Comparison of ENCODE assay signal across 26 mouse cellular contexts in the genomic region with DNA sequence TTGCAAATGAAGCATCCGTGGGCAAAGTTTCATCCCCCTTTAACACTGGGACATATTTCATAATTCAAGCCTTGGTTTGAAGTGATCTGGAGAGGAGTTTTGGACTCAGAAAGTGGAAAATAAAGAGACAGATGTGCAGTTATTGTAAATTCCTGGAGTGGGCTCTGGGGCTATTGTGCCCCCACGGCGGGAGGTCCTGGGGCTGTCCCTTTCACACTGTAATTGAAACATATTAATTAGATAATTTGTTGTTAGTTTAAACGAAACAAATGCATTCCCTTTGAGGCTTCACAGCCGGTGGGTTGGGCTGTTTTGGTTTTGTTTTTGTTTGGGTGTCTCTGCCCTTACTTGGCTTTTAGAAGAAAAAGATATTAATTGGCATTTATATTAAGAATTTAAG. TPM values are rescaled to one million over a fixed set of nuclear protein-coding genes. Genes with fewer than 3 reads are reported as not detected.
A peak's percentile ranks its signal among the peaks of the same experiment; 100 is the strongest.
DNase-seq lines count a peak whose midpoint lies in the region; ATAC-seq lines count a peak whose summit lies in the region.
"Had no signal": no experiment of that assay in that cellular context is flagged by ENCODE, and none has a peak within 500 bp of the region (broad histone marks: within the 10 kb centered on the region; RNA-seq: fewer than 3 reads in every experiment).

No protein-coding gene starts in this region.

- H3K4me3 ChIP-seq in hindbrain, embryonic 11.5 days (ENCODE audit: low read depth, low read length) = no peak overlapping the region
- H3K4me3 ChIP-seq in hindbrain, embryonic 14.5 days (replicated peaks; ENCODE audit: low read length) = no peak overlapping the region
- H3K4me3 ChIP-seq in midbrain, embryonic 12.5 days = no peak overlapping the region
- no peak overlapping the region for H3K4me3 ChIP-seq in neural tube, embryonic 15.5 days (replicated peaks)
- H3K4me3 ChIP-seq: embryonic facial prominence, embryonic 15.5 days had no signal

- H3K9me3 ChIP-seq in hindbrain, embryonic 11.5 days (ENCODE audit: control insufficient read depth, low read length) = no peaks in the 10 kb centered on the region
- H3K9me3 ChIP-seq in hindbrain, embryonic 14.5 days (ENCODE audit: control insufficient read depth, low read length) = no peaks in the 10 kb centered on the region
- no peaks in the 10 kb centered on the region for H3K9me3 ChIP-seq in midbrain, embryonic 12.5 days
- H3K9me3 ChIP-seq in neural tube, embryonic 15.5 days (replicated peaks) = no peaks in the 10 kb centered on the region
- H3K9me3 ChIP-seq: embryonic facial prominence, embryonic 15.5 days; G1E had no signal

- no peak overlapping the region for H3K9ac ChIP-seq in hindbrain, embryonic 11.5 days (ENCODE audit: low read depth, low read length)
- no peak overlapping the region for H3K9ac ChIP-seq in hindbrain, embryonic 14.5 days
- no peak overlapping the region for H3K9ac ChIP-seq in midbrain, embryonic 12.5 days (replicated peaks)
- H3K9ac ChIP-seq in neural tube, embryonic 15.5 days (replicated peaks) = no peak overlapping the region
- H3K9ac ChIP-seq: embryonic facial prominence, embryonic 15.5 days; liver, embryonic 14.5 days had no signal

- ATAC-seq in hindbrain, embryonic 11.5 days (ENCODE audit: low FRiP score) = peak; percentile 22; the same call in 1 of the 2 replicates
- no peak for ATAC-seq in hindbrain, embryonic 14.5 days (ENCODE audit: low FRiP score)
- no peak for ATAC-seq in midbrain, embryonic 12.5 days (ENCODE audit: low FRiP score, low read depth)
- no peak for ATAC-seq in neural tube, embryonic 15.5 days (ENCODE audit: low FRiP score)
- ATAC-seq in granulocyte monocyte progenitor cell, adult 5-6 weeks (replicated peaks; ENCODE audit: poor library complexity, severe bottlenecking) = no peak
- ATAC-seq: activated CD4-positive, CD25-positive, alpha-beta regulatory T cell, adult 4 months; intestine, postnatal 0 days had no signal

- H3K4me2 ChIP-seq in hindbrain, embryonic 11.5 days (replicated peaks; ENCODE audit: low read depth, low read length) = no peak overlapping the region; the same call in 1 of the 2 replicates
- no peak overlapping the region for H3K4me2 ChIP-seq in hindbrain, embryonic 14.5 days (replicated peaks)
- peak overlapping the region; percentile 16 for H3K4me2 ChIP-seq in midbrain, embryonic 12.5 days (replicated peaks)
- no peak overlapping the region for H3K4me2 ChIP-seq in neural tube, embryonic 15.5 days
- H3K4me2 ChIP-seq: embryonic facial prominence, embryonic 15.5 days had no signal

- H3K27me3 ChIP-seq in hindbrain, embryonic 11.5 days (ENCODE audit: control insufficient read depth, insufficient read depth, low read length) = peaks cover 15% of the 10 kb centered on the region
- H3K27me3 ChIP-seq in hindbrain, embryonic 14.5 days (ENCODE audit: control insufficient read depth, insufficient read depth, low read length) = peaks cover 66% of the 10 kb centered on the region
- peaks cover 32% of the 10 kb centered on the region for H3K27me3 ChIP-seq in midbrain, embryonic 12.5 days
- H3K27me3 ChIP-seq in neural tube, embryonic 15.5 days (replicated peaks) = peaks cover 53% of the 10 kb centered on the region

- H3K4me1 ChIP-seq in hindbrain, embryonic 11.5 days (replicated peaks; ENCODE audit: control insufficient read depth, insufficient read depth, low read length) = peaks cover 4% of the 10 kb centered on the region; the same call in 1 of the 2 replicates
- no peaks in the 10 kb centered on the region; the same call in 1 of the 2 replicates for H3K4me1 ChIP-seq in hindbrain, embryonic 14.5 days (replicated peaks; ENCODE audit: control insufficient read depth, insufficient read depth, low read length)
- H3K4me1 ChIP-seq in midbrain, embryonic 12.5 days = peaks cover 44% of the 10 kb centered on the region
- H3K4me1 ChIP-seq in neural tube, embryonic 15.5 days = peaks cover 8% of the 10 kb centered on the region

- H3K27ac ChIP-seq in hindbrain, embryonic 11.5 days (ENCODE audit: low read depth, low read length) = no peak overlapping the region
- no peak overlapping the region for H3K27ac ChIP-seq in hindbrain, embryonic 14.5 days
- H3K27ac ChIP-seq in midbrain, embryonic 12.5 days (replicated peaks) = peak overlapping the region; percentile 30; the same call in 1 of the 2 replicates
- H3K27ac ChIP-seq in neural tube, embryonic 15.5 days (replicated peaks) = peak overlapping the region; percentile 41; the same call in 1 of the 2 replicates
- H3K27ac ChIP-seq: embryonic facial prominence, embryonic 15.5 days; kidney, postnatal 0 days; liver, embryonic 14.5 days; macrophage had no signal

- 4% methylated on average over 5 of the region's 5 CpGs for WGBS in hindbrain, embryonic 11.5 days
- whole genome bisulfite sequencing in hindbrain, embryonic 14.5 days = 6% methylated on average over 5 of the region's 5 CpGs
- WGBS in midbrain, embryonic 12.5 days = 3% methylated on average over 5 of the region's 5 CpGs
- WGBS in neural tube, embryonic 15.5 days = 1% methylated on average over 5 of the region's 5 CpGs

- peak; percentile 24 for DNase-seq in embryo, embryonic 10.5 days (ENCODE audit: low spot score)
- no peak for DNase-seq in embryo, embryonic 11 days
- DNase-seq in hindbrain, embryonic 11.5 days (ENCODE audit: low spot score) = peak; percentile 47
- no peak for DNase-seq in hindbrain, embryonic 14.5 days (ENCODE audit: low spot score)
- DNase-seq in spleen, postnatal 36 days (ENCODE audit: low spot score in 2 of 2) = no peak
- DNase-seq: adrenal gland, postnatal 14 days; cerebellum, adult 9-11 months; gastrocnemius, postnatal 36 days; thymus, postnatal 36 days had no signal

- H3K36me3 ChIP-seq in hindbrain, embryonic 11.5 days (ENCODE audit: control insufficient read depth, insufficient read depth, low read length) = no peaks in the 10 kb centered on the region
- no peaks in the 10 kb centered on the region for H3K36me3 ChIP-seq in hindbrain, embryonic 14.5 days (replicated peaks; ENCODE audit: control insufficient read depth, insufficient read depth)
- no peaks in the 10 kb centered on the region for H3K36me3 ChIP-seq in midbrain, embryonic 12.5 days
- no peaks in the 10 kb centered on the region for H3K36me3 ChIP-seq in neural tube, embryonic 15.5 days
- H3K36me3 ChIP-seq: embryonic facial prominence, embryonic 15.5 days; G1E had no signal

RNA-seq across cellular contexts. Expression of gene Foxb1, which starts 6.0 kb away (rescaled TPM):
- 3.1 and 3.8 TPM in 2 replicates for polyA plus RNA-seq in hindbrain, embryonic 11.5 days (2014; fragmentation: Nextera tagmentation; extraction: Ambion mirVana)
- 5.2 and 6.1 TPM in 2 replicates for polyA plus RNA-seq in hindbrain, embryonic 14.5 days (2014; fragmentation: Nextera tagmentation; extraction: Ambion mirVana)
- 7.3 and 8.0 TPM in 2 replicates for polyA plus RNA-seq in midbrain, embryonic 12.5 days (2016; fragmentation: Nextera tagmentation; extraction: Ambion mirVana)
- 4.7 and 7.4 TPM in 2 replicates for polyA plus RNA-seq in neural tube, embryonic 15.5 days (2015; fragmentation: Nextera tagmentation; extraction: Ambion mirVana)
- total RNA-seq in granulocyte monocyte progenitor cell, adult 5-6 weeks (2014; fragmentation: Nextera tagmentation) = not detected in 2 replicates
- not detected in 2 replicates for total RNA-seq in granulocyte monocyte progenitor cell, adult 5-6 weeks (2017)
- total RNA-seq: adrenal gland, postnatal 14 days; G1E; gastrocnemius, postnatal 36 days; hematopoietic stem cell, adult 5-6 weeks; layer of hippocampus, adult 18-20 months; layer of hippocampus, postnatal 25 days; left cerebral cortex, postnatal 25 days had no signal
- polyA plus RNA-seq: activated CD4-positive, CD25-positive, alpha-beta regulatory T cell, adult 4 months; cortical plate, adult 2 months; embryonic facial prominence, embryonic 15.5 days; G1E; heart, embryonic 16.5 days; intestine, postnatal 0 days; kidney, postnatal 0 days; liver, embryonic 14.5 days; lung, embryonic 16.5 days; macrophage had no signal

Comparison
In these comparisons a context has a peak if more than half of its experiments do, and no peak if none do; other contexts are left out.
1. DNase-seq: peak in embryo, embryonic 10.5 days (single experiment) and hindbrain, embryonic 11.5 days (single experiment); none in embryo, embryonic 11 days (single experiment), hindbrain, embryonic 14.5 days (single experiment) and spleen, postnatal 36 days (0 of 2).
2. H3K27ac ChIP-seq: peak in midbrain, embryonic 12.5 days (single experiment) and neural tube, embryonic 15.5 days (single experiment); none in hindbrain, embryonic 11.5 days (single experiment) and hindbrain, embryonic 14.5 days (single experiment).